Mouse (Mus musculus) heart, embryonic 16.5 days (tissue): ENCODE measurements around the gene Rxra. TPM values are rescaled to one million over a fixed set of nuclear protein-coding genes. Genes with fewer than 3 reads are reported as not detected.

Experiments used
- ATAC-seq: fragments of 200-750 bp; cut with Nextera tagmentation; replicated peaks from 2 replicates; pipeline ENCODE4 v1.8.0; 2017; ENCODE audit warnings: moderate number of reproducible peaks; ENCODE audit not compliant: insufficient read depth, low FRiP score; ENCODE audit errors: extremely low read depth
- H3K27ac ChIP-seq: fragments of 300-500 bp; sonication (generic); 2 replicates; pipeline ENCODE4 v1.5.1; 2014; ENCODE audit warnings: mild to moderate bottlenecking, low read length, control low read depth, moderate library complexity
- H3K27me3 ChIP-seq: fragments of 300-500 bp; sonication (generic); 2 replicates; pipeline ENCODE4 v1.6.1; 2014; ENCODE audit warnings: low read length, mixed read lengths; ENCODE audit not compliant: control insufficient read depth, insufficient read depth
- H3K36me3 ChIP-seq: fragments of 300-500 bp; sonication (generic); 2 replicates; pipeline ENCODE4 v1.6.1; 2014; ENCODE audit not compliant: control insufficient read depth, insufficient read depth
- H3K4me1 ChIP-seq: fragments of 300-500 bp; sonication (generic); 2 replicates; pipeline ENCODE4 v1.6.1; 2014; ENCODE audit warnings: low read length, mixed read lengths; ENCODE audit not compliant: control insufficient read depth, insufficient read depth
- H3K4me2 ChIP-seq: fragments of 300-500 bp; sonication (generic); 2 replicates; pipeline ENCODE4 v1.6.1; 2014; ENCODE audit warnings: low read depth, mild to moderate bottlenecking, control low read depth, low read length
- H3K4me3 ChIP-seq: fragments of 300-500 bp; sonication (generic); 2 replicates; pipeline ENCODE4 v1.5.1; 2014; ENCODE audit warnings: mild to moderate bottlenecking, control low read depth, low read length
- H3K9ac ChIP-seq: fragments of 300-500 bp; sonication (generic); 2 replicates; pipeline ENCODE4 v1.6.1; 2014; ENCODE audit warnings: low read length, control low read depth
- H3K9me3 ChIP-seq: fragments of 300-500 bp; sonication (generic); replicated peaks from 2 replicates; pipeline ENCODE4 v1.6.1; 2016; ENCODE audit warnings: low read length; ENCODE audit not compliant: control insufficient read depth
- WGBS: fragments of 180-500 bp; shearing (Covaris S2); extraction: QIAGEN DNeasy Blood & Tissue Kit; methylation state at CpG from one replicate; pipeline ENCODE4 v1.1.7; 2014; 5-methylcytosine and 5-hydroxymethylcytosine counted together
- polyA plus RNA-seq: library from polyadenylated mRNA; unstranded; fragments of >200 nt; fragmentation: Nextera tagmentation; extraction: Ambion mirVana; gene quantifications from 2 replicates; pipeline ENCODE4 v1.2.1, GENCODE M21; 2015

The Rxra gene
- polyA plus RNA-seq: 6.6 and 8.4 TPM in 2 replicates

DNA sequence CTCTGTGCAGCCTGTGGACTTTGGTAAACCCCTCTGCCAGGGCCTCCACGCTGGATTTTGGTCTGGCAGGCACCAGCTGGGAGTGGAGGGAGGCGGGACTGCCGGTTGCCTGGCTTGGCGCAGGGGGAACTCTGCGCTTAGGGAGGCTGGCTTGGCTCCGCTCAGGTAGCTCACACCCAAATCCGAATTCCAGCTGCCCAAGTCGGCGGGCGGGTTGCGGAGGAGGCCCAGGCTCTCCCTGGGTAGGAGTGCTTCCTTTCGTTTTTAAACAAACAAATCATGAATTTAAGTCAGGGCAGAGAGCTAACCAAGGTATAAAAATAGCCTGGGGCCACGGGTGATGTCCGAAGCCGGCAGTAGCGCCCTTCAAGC lies at the start of gene Rxra:
TSS of gene Rxra (plus strand) at position 335 of the 372 bp plus-strand sequence.
- WGBS: 3% methylated on average over 16 of the region's 16 CpGs
- Histone ChIP-seq H3K36me3 (no peaks in the 10 kb centered on the region), H3K4me3 (peak within 1 kb of the TSS; percentile 66), H3K9ac (peak within 1 kb of the TSS; percentile 94), H3K9me3 (no peaks in the 10 kb centered on the region), H3K27me3 (no peaks in the 10 kb centered on the region), H3K27ac (peak within 1 kb of the TSS; percentile 97), H3K4me2 (peak within 1 kb of the TSS; percentile 83), H3K4me1 (peaks cover 44% of the 10 kb centered on the region)
- peak; percentile 12 for ATAC-seq

GRCm38 (mm10) chr2:27626604-27627003 lies 49.6 kb upstream of the Rxra start:
- 74% methylated on average over 1 of the region's 1 CpGs for WGBS
- no peak overlapping the region for H3K4me2 ChIP-seq
- H3K4me1 ChIP-seq: no peaks in the 10 kb centered on the region
- H3K36me3 ChIP-seq: no peaks in the 10 kb centered on the region
- ATAC-seq: no peak
- no peaks in the 10 kb centered on the region for H3K9me3 ChIP-seq
- H3K27me3 ChIP-seq: no peaks in the 10 kb centered on the region
- H3K27ac ChIP-seq: no peak overlapping the region
- no peak overlapping the region for H3K4me3 ChIP-seq
- H3K9ac ChIP-seq: no peak overlapping the region

DNA sequence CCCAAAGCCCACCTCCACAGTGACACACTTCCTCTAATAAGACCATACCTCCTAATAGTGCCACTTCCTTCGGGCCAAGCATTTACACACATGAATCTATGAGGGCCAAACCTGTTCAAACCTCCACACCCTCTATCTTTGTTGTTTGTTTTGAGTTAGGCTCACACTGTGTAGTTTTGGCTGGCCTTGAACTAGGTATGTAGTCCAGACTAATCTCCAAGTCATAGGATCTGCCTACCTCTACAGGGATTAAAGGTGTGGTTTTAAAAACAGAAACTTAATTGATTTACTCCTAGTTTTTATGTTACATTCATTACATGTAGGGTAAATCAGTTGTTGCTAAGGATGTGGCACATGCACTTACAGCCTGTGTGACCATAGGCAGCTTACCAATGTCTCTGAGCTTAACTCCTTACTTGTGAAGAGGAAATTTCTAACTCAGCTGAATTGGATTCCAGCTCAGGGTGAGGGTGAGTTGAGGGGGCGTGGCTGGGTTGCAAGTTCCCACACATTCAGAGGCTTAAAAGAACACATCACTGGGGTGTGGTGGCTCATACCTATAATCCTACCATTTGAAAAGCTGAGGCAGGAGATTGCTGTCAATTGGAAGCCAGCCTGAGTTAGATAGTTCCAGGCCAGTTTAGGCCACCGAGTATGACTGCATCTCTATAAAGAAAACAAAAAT lies 45.5 kb upstream of the Rxra start:
- no peak overlapping the region for H3K9ac ChIP-seq
- no peak overlapping the region for H3K4me3 ChIP-seq
- no peak overlapping the region for H3K4me2 ChIP-seq
- WGBS: 77% methylated on average over 3 of the region's 3 CpGs
- no peak overlapping the region for H3K27ac ChIP-seq
- no peak for ATAC-seq
- H3K9me3 ChIP-seq: no peaks in the 10 kb centered on the region
- no peaks in the 10 kb centered on the region for H3K27me3 ChIP-seq
- no peaks in the 10 kb centered on the region for H3K36me3 ChIP-seq
- no peaks in the 10 kb centered on the region for H3K4me1 ChIP-seq

DNA sequence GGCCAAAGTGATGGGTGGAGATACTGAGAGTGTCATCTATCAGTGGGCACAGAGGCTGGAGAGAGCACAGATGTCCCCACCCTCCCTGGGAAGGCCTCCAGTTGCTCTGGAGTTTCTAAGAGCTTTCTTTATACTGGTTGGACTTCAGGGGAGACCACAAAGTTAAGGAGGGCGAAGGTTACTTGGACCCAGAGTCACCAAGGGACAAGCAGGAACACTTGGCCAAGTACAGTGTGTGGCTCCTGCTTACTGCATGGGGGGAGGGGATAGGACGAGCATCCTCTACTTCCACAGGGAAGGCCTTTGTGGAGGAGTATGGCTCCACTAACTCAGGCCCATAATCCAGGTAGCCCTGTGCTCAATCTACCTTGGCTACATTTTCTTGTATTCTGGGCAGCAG lies 42.8 kb upstream of the Rxra start:
- Histone ChIP-seq H3K27me3 (no peaks in the 10 kb centered on the region), H3K4me3 (no peak overlapping the region), H3K9ac (no peak overlapping the region), H3K27ac (no peak overlapping the region), H3K36me3 (no peaks in the 10 kb centered on the region), H3K4me2 (no peak overlapping the region), H3K4me1 (peaks cover 14% of the 10 kb centered on the region), H3K9me3 (no peaks in the 10 kb centered on the region)
- no peak for ATAC-seq
- 92% methylated on average over 2 of the region's 2 CpGs for WGBS

GRCm38 (mm10) chr2:27634018-27634417 lies 42.2 kb upstream of the Rxra start:
- Histone ChIP-seq H3K36me3 (no peaks in the 10 kb centered on the region), H3K4me2 (no peak overlapping the region), H3K9ac (no peak overlapping the region), H3K4me1 (peaks cover 15% of the 10 kb centered on the region), H3K4me3 (no peak overlapping the region), H3K27ac (no peak overlapping the region), H3K27me3 (no peaks in the 10 kb centered on the region), H3K9me3 (no peaks in the 10 kb centered on the region)
- WGBS: 60% methylated on average over 1 of the region's 1 CpGs
- ATAC-seq: no peak

DNA sequence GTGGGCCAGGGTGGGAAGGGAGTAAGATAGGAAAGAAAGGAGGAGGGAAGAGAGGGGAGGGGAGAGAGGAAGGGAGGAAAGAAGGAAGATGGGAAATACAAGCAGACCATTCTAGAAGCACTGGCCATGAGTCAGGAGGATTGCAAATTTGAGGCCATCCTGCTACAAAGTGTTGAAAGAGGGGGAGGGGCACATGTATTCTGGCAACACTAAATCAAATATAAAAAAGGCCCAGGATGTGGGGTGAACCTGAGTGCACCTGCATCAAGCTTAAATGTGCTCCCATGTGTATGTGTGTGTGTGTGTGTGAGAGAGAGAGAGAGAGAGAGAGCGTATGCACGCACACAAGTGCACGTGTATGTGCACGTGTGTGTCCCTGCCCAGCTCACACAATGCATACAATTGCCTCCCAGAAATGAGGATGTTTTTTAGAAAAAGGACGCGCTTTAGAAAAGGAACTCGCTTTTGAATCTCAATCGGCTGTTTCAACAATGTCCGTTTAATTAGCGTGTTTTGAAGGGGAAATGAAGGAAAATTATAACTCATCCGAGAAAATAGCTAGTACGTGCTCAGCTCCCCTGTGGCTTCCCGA lies 41.0 kb upstream of the Rxra start:
- Histone ChIP-seq H3K27me3 (no peaks in the 10 kb centered on the region), H3K9me3 (no peaks in the 10 kb centered on the region), H3K27ac (no peak overlapping the region), H3K4me3 (no peak overlapping the region), H3K4me2 (no peak overlapping the region), H3K36me3 (no peaks in the 10 kb centered on the region), H3K9ac (no peak overlapping the region), H3K4me1 (peaks cover 15% of the 10 kb centered on the region)
- no peak for ATAC-seq
- 86% methylated on average over 13 of the region's 13 CpGs for WGBS

- ATAC-seq: peak; percentile 93
- Histone ChIP-seq H3K36me3 (no peaks in the 10 kb centered on the region), H3K27me3 (no peaks in the 10 kb centered on the region), H3K4me1 (peaks cover 18% of the 10 kb centered on the region), H3K9me3 (no peaks in the 10 kb centered on the region), H3K4me2 (no peak overlapping the region), H3K9ac (no peak overlapping the region), H3K27ac (peak overlapping the region; percentile 76), H3K4me3 (no peak overlapping the region)
- WGBS: 7% methylated on average over 1 of the region's 1 CpGs
These were observed 39.4 kb upstream of the Rxra start for GRCm38 (mm10) chr2:27636796-27637195.

- 77% methylated on average over 8 of the region's 8 CpGs for WGBS
- no peak for ATAC-seq
- H3K4me1 ChIP-seq: peaks cover 18% of the 10 kb centered on the region
- no peak overlapping the region for H3K4me2 ChIP-seq
- H3K9me3 ChIP-seq: no peaks in the 10 kb centered on the region
- H3K36me3 ChIP-seq: no peaks in the 10 kb centered on the region
- H3K9ac ChIP-seq: no peak overlapping the region
- H3K27me3 ChIP-seq: no peaks in the 10 kb centered on the region
- H3K27ac ChIP-seq: peak overlapping the region; percentile 76
- no peak overlapping the region for H3K4me3 ChIP-seq
These were observed 38.9 kb upstream of the Rxra start for GRCm38 (mm10) chr2:27637281-27637896.

DNA sequence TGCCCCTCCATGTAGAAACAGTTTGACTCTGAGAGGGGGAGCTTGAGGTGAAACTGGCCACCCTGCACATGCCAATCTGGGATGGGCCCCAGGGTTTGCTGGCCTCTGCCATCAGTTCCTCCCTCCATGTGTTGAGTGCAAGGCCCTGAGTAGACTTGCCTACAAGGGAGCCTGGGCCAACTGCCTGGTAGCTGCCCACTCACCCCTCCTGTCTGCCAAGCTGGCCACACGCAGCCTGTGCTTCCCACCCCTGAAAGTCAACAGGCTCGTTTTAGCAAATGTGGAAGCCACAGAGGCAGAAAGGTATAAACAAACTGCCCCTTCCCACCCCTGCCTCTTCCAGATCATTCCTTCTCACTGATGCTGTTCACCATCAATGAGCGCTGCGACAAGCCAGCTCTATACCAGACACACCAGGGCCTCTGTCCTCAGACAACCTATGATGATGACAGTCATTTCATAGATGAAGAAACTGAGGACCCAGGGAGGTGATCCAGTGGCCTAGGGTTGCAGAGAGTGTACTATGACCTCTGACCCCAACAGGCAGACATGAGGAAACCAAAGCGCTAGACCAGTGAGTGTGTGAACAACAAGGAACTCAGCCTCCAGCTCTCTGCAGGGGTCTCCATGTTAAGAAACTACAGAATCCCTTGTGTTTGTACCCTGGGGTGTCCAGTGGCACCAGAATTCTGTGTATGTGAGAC lies 36.5 kb upstream of the Rxra start:
- no peak overlapping the region for H3K9ac ChIP-seq
- H3K27ac ChIP-seq: no peak overlapping the region
- H3K9me3 ChIP-seq: no peaks in the 10 kb centered on the region
- H3K4me3 ChIP-seq: no peak overlapping the region
- H3K4me1 ChIP-seq: peaks cover 23% of the 10 kb centered on the region
- no peaks in the 10 kb centered on the region for H3K36me3 ChIP-seq
- no peaks in the 10 kb centered on the region for H3K27me3 ChIP-seq
- ATAC-seq: no peak
- no peak overlapping the region for H3K4me2 ChIP-seq
- whole genome bisulfite sequencing: 84% methylated on average over 5 of the region's 5 CpGs
